Mouse (Mus musculus) liver, adult 2 months (tissue): ENCODE results near the gene Fam69a.

Source experiments
- CTCF ChIP-seq: fragments of 200-500 bp; IDR thresholded peaks from 2 replicates; pipeline ENCODE4 v1.5.1; 2011; ENCODE audit warnings: low read depth, low read length, control low read depth
- POLR2A ChIP-seq: fragments of 200-500 bp; IDR thresholded peaks from 2 replicates; pipeline ENCODE4 v1.6.1; 2011; ENCODE audit warnings: low read length, control low read depth; ENCODE audit not compliant: insufficient read depth; ENCODE audit errors: extremely low read depth

- TF ChIP-seq CTCF = no peak
- no peak for TF ChIP-seq POLR2A
Measured at GRCm38 (mm10) chr5:107901014-107901615, 85.8 kb downstream of the Fam69a start.
